Mouse (Mus musculus): Measurements from ENCODE around the gene Chrnb4. TPM values are rescaled to one million over a fixed set of nuclear protein-coding genes. Genes with fewer than 3 reads are reported as not detected.

Chrnb4 gene
- polyA plus RNA-seq (2012; rRNA removed) = 0.23 and 0.29 TPM in 2 replicates

DNA sequence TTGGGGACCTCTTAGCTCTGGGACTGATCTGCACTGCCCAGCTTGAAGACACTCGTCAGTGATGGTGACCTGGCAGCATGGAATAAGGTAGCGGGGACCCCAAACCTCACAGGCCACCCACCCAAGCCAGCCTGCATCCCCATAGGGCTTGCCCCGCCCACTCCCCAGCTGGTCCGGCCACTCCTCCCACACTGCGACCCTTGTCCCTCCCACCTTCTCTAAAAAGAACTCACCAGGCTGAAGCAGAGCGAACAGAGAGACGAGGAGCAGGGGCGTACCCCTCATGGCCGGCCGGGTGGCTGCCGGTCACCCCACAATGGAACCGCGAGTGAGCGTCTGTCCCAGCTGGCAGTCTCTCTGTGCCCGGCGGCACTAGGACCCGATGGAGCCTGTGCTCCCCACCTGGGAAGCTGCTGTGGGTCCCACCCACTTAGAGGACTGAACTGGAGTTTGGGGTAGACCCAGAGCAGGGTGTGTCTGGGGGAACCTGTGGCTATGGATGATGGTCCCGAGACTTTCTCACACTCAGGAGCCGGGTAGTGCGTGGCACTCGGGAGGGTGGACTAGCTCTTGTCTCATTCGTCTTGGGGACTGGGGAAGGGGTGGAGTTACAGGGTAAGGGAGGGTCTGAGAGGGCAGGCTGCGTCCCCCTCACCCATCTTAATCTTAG is at the start of gene Chrnb4:
TSS of gene Chrnb4 (minus strand) at position 569 of the 670 bp plus-strand sequence.
- DNase-seq (ENCODE audit: low spot score) = no peak

- DNase-seq (ENCODE audit: low spot score) = no peak
Measured at GRCm38 (mm10) chr9:55096870-55097269, 48.3 kb upstream of the Chrnb4 start.

GRCm38 (mm10) chr9:55096033-55096432 is 47.5 kb upstream of the Chrnb4 start:
- DNase-seq (ENCODE audit: low spot score) = no peak

DNA sequence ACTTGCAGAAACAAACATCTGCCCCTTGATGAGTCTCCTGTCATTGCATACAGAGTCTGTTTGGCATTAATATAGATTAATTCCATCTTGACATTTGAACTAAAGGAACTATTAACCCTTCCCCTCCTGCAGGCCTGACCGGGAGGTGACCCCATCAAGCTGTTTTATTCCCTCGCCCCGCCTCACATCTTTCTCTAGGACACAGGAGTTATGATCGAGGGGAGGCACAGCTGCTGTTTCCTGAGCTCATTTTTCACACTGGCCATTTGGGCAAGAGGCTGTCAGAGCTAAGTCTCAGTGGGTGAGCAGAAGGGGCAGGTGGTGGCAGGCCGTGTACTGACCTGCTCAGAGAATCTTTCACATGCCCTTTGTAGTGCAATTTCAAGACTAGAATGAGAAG is 41.6 kb upstream of the Chrnb4 start:
- no peak for DNase-seq (ENCODE audit: low spot score)

DNA sequence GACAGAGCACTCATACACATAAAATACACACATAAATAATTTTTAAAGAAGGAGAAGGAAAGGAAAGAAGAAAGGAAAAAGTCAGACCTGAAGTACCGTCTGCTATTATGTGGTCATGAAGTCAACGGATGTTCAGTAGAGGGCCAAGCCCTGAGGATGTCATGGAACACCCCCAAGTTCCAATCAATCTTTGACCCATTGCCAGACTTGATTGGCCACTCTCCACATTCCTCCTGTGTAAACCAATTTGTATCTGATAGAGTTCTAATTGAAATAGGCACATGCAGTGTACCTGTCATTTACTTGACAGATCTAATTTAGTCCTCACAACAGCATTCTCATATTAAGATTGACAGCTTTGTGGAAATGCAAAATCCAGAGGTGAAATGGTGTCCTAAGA is 40.6 kb upstream of the Chrnb4 start:
- no peak for DNase-seq (ENCODE audit: low spot score)

- no peak for DNase-seq (ENCODE audit: low spot score)
Measured at GRCm38 (mm10) chr9:55083154-55083913, 34.8 kb upstream of the Chrnb4 start.

DNA sequence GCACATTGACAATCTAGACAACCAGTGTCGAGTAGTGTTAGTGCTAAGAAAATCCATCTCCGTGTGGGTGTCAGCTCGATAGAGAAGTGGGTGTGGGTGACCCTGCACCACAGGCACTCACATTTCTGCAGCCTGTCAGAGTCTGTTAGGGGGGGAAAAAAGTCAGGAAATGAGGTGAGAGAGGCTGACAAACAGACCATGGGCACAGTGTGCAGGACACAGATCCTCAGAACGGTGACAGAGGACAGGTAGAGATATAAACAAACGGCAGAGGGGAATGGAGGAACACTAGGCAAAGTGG is 19.3 kb upstream of the Chrnb4 start:
- DNase-seq (ENCODE audit: low spot score) = no peak

- no peak for DNase-seq (ENCODE audit: low spot score)
Measured at GRCm38 (mm10) chr9:55067260-55067964, 18.8 kb upstream of the Chrnb4 start.

DNA sequence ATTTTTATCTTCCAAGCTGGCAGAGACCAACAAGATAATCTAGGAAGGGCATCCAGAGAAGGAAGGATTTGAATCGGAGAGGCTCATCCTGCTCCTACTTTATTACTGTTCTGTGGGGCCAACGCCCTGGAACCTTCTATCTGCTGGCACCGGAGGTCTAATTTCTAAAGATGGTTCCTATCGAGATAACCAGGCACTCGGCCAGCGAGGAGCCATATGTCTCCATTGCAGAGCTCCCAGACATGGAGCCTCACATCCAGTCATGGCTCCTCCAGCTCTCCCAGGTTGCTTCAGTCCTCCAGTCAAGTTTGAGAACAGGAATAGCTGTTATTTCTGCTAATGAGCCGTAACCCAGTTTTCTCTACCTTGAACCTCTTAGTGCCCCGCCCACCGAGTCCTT is 16.7 kb upstream of the Chrnb4 start:
- DNase-seq (ENCODE audit: low spot score) = no peak

GRCm38 (mm10) chr9:55058067-55058466 is 9.5 kb upstream of the Chrnb4 start:
- no peak for DNase-seq (ENCODE audit: low spot score)

- DNase-seq (ENCODE audit: low spot score) = no peak
Measured at GRCm38 (mm10) chr9:55055386-55055930, 6.9 kb upstream of the Chrnb4 start.

DNA sequence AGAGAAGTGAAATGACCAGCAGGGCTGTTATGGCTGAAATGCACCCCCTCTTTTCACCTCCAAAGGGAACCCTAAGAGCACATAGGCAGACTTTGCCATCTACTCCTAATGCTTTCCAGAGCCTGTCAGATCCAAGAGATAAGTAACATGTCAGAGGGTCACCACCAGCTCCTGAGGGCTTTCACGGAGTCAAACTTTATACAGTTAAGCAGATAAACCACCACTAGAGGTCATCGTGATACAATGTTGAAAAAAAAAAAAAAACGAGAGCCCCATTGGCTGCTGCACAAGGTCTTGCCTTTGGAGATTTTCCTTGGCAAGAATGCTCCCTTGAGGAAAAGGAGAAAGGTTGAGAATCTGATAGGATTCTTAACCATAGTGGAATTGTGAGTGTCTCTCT is 1.8 kb downstream of the Chrnb4 start:
- DNase-seq (ENCODE audit: low spot score) = no peak

DNA sequence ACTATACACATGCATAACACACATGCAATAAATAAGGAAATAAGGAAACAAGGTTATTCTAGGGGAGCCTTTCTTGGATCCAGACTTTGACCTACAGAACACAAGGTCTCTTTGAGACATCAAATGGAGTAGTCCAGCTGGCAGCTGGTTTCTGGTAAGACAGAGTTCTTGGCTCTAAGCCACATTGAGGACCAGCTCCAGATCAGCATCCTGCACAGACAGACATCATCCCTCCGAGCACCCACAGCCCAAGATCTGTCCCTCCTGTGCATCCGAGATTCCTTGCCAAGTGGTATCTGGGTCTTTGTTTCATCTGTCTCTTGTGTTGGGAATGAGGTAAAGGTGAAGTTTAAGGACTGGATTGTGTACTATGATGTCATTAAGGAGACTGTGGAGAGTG is 3.6 kb downstream of the Chrnb4 start:
- DNase-seq (ENCODE audit: low spot score) = no peak

DNA sequence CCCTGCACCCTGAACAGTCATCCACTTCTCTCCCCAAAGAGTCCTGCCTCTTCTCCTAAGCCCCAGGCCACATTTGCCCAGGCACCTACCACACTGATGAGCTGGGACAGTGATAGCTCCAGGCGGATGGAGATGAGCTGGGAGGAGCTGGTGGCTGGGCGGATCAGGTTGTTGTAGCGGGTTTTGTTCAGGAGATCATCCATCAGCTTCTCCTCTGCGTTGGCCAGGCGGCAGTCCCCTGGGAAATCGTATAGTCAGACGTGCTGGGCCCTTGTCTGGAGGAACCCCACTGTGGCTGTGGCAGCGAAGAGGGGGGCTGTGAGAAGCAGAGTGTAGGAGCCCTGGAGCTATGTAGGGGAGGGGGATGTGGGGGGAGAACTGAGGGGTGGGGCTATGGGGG is 4.9 kb downstream of the Chrnb4 start:
- DNase-seq (ENCODE audit: low spot score) = no peak

DNA sequence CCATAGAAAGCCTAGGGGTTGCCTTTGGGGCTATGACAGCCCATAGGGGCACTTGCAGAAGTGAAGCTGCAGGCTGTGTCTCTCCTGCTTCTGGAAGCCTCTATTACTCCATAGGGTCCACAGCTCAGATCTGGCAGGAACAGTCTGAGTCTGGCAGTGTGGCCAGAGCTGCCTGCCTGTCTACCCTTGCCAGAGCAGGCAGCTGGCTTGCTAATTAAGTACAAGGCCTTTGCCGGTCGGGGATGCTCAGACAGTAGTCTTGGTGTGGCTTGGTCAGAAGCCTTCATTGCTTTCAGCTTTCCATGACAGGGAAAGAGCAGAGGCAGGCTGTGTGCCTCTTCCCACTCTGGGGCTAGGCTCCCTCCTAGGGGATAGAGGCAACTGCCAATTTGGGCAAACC is 7.2 kb downstream of the Chrnb4 start:
- no peak for DNase-seq (ENCODE audit: low spot score)

DNA sequence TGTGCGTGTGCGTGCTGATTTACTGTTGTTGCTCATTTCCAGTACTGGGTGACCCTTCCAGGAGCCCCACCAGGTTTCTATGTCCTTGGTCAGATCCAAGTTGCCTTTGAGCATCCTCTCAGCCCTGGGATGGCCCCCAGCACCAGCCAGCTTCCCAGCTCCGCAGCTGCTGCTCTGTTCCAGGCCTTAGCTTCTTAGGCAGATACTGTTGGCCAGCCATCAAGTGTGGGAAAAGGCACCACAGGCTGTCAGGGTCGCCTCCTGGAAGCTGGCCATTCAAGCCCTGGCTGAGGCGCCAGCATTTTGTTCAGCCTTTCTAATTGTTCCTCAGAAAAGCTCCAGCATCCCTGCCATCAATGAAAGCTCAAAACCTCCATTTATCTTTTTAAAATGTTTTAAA is 8.6 kb downstream of the Chrnb4 start:
- DNase-seq (ENCODE audit: low spot score) = no peak

- DNase-seq (ENCODE audit: low spot score) = no peak
Measured at GRCm38 (mm10) chr9:55038948-55039347, 9.6 kb downstream of the Chrnb4 start.

- DNase-seq (ENCODE audit: low spot score) = no peak
Measured at GRCm38 (mm10) chr9:55031435-55032167, 17.0 kb downstream of the Chrnb4 start.

- no peak for DNase-seq (ENCODE audit: low spot score)
Measured at GRCm38 (mm10) chr9:55026275-55026663, 22.3 kb downstream of the Chrnb4 start, which contains the start of gene Chrna3. Gene Chrna3, minus strand, starts transcription at chr9:55026562.

GRCm38 (mm10) chr9:55025534-55026274 is 22.9 kb downstream of the Chrnb4 start:
- DNase-seq (ENCODE audit: low spot score) = no peak

DNA sequence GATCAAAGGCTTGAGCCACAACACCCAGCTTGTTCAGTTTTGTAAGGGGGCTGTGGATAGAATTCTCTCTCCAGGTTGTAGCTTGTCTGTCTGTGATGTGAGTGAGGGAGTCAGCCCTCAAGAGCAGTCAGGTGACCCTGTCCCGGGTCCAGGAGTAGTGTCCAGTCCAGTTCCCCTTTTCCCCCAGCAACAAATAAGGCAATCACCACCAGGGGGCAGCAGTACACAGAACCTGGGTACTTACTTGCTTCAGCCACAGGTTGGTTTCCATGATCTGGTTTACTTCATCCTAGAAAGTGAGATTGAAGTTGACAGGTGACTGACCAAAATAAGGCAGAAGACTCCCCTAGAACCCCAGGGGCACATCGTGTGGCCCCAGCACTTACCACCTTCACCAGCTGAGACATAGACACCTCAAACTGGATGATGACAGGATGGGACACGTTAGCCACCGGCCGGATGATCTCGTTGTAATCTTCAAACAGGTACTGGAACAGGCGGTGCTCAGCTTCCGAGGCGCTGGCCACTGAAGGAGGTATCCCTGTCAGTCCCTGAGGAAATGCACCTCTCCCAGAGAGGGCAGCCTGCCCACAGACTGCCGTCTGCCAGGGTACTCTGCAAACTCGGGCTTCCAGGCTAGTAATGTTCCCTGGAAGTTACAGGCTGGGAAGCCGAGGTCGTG is 24.5 kb downstream of the Chrnb4 start:
- peak; percentile 58 for DNase-seq (ENCODE audit: low spot score)
